Mouse (Mus musculus) heart, postnatal 25 days (tissue): Measurements from ENCODE around the gene Serhl. TPM values are rescaled to one million over a fixed set of nuclear protein-coding genes. Genes with fewer than 3 reads are reported as not detected.
"Not testable (repeated sequence)": the region's sequence is repeated elsewhere in the genome, so short reads cannot be mapped to it uniquely, and the experiment has no call there.

ENCODE experiments used
- DNase-seq: peaks from one replicate; pipeline ENCODE4 v3.0.0; 2022; ENCODE audit warnings: low spot score
- intact Hi-C: fragments of 180-260 bp; cut with DNase I; formaldehyde crosslinking; loops from one replicate; pipeline ENCODE4 v1.15.1; 2025
- total RNA-seq, 2 experiments: library from RNA; stranded (reverse); gene quantifications; 2 replicates each; pipeline ENCODE4 v1.2.3; 2021

Gene Serhl
- 10 to 100 TPM; 40.5 to 44.8 TPM for total RNA-seq

DNA sequence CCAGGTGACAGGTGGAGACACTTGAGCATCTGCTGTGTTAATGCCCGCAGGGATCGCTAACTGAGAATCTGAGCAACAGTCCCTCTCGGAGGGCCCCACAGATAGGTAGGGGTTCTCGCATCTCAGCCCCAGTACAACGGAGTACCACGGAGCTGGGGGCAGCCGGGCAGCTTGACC, at the start of gene Serhl:
Gene Serhl (plus strand): TSS at position 78 of the 177 bp plus-strand sequence.
- DNase-seq, result no peak
- intact Hi-C loops, result no loop called here

DNA sequence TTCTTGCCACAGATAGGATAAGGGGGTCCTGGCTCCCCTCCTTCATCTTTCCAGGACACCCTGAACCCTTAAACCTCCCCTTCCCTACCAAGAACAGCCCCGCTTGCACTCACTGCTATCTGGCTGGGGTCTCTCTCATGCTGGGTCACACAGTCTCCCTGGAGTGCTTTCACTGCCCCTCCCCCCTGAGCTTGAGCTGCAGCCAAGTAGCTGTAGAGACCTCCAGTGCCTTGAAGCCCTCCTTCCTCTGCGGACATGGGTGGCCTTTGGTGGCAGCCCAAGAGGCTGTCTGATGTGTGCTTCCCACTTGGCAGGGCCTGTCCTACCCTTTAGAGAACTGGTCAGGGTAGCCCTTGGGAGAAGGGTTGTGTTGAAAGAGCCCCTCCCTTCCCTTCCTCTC, 49.1 kb upstream of the Serhl start:
- intact Hi-C loops, result loop anchor here (5.0 kb wide), 2 partner anchors 57 to 167 kb away; no protein-coding TSS in a partner anchor
- no peak for DNase-seq

DNA sequence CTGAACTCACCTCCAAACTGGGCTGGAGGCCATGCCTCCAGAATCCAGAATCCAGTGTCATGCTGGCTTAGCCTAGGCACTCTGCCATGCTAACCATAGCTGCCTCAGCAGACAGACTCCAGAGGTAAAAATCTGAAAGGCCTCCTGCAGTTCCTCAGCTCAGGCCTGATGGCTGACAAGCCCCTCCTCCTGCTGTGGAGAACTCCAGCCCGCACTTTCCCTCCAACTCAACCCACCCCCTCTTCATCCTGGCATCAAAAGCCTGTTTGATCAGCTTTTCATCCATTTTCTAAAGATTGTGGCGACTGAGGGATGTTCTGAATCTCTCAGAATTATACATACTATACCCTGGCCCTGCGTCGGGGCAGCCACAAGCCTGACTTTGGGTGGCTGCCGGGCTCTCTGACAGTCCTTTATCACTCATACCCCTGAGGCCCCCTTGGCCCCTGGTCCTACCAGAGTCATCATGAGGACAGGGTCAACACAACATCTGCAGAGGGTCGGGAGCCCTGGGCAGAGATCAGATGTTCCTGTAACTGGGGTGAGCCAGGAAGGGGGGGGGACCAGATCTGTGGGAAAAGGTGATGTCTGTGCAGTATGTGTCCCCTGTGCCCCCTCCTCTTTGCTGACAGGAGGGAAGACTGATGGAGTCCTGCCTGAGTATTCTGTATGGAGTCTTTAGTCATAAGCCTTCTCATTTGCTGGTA, 46.5 kb upstream of the Serhl start:
- intact Hi-C loops, result loop anchor here (5.0 kb wide), 2 partner anchors 54 to 164 kb away; no protein-coding TSS in a partner anchor
- DNase-seq, result no peak

DNA sequence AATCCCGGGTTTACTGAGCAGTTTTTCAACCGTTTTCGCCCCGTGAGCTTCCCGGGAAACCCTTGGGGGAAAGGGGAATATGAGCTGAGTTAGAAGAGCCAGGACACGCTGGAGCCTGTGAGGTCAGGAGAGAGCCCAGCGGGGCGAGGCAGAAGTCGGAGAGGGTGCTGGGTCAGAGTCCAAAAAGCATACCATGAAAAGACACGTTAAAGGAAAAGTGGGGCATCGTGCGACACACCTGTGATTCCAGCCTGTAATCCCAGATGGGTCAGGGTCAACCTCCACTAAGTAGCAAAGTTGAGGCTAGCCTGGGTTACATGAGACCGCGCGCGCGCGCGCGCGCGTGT, 46.0 kb upstream of the Serhl start:
- intact Hi-C loops, result loop anchor here (5.0 kb wide), 2 partner anchors 54 to 164 kb away; no protein-coding TSS in a partner anchor
- no peak for DNase-seq

DNA sequence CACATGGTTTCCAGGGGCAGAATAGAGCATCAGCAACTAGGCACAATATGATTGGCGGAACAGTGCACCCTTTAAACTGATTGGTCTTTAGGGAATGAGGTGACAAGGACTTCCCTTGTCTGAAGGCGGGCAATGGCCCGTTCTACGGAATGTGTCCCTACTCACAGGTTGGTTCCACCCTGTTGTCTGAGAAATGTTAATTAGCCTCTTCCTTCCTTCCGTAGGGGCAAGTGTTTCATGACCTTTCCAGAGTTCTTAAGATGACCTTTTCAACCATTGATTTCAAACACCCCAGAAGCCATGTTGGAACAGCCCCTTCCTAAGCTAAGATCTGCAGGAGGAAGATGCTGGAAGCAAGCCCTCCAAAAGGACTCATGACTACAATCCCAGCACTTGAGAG, 43.7 kb upstream of the Serhl start:
- DNase-seq, intact Hi-C loops: not testable (repeated sequence)

DNA sequence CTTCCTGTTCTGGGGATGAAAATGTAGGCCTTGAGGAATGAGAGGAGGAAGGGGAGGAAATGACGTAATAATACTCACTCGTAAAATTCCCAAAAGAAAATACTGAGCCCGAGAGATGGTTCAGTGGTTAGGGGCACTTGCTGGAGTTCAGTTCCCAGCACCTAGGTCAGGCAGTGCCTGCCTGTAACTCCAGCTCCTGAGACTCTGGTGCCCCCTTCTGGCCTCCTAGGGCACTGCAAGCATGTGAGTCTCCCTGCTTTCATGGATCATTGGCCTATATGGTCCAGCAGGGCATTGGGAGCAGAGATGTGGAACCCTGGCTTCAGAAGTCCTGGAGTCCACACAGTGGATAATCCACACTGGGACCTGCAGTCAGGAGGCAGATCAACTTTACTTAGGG, 43.0 kb upstream of the Serhl start:
- intact Hi-C loops, result no loop called here
- DNase-seq, result no peak

DNA sequence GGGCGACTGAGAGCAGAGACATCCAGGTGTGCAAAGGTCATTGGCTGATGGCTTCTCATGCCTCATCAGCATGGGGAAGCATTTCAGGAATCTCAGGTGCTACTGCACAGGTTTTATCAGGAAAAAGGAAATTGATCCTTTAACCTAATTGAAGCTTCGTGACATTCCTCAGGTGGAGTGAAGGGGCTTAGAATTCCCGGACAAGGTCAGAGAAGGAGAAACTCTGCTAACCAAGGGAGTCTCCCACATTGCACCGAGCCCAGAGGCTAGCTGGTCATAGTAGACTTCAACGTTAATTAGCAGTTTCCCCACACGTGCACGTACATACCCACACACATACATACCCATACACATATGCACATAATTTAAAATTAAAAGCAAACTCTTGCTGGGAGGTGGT, 42.6 kb upstream of the Serhl start:
- no peak for DNase-seq
- intact Hi-C loops, result no loop called here

DNA sequence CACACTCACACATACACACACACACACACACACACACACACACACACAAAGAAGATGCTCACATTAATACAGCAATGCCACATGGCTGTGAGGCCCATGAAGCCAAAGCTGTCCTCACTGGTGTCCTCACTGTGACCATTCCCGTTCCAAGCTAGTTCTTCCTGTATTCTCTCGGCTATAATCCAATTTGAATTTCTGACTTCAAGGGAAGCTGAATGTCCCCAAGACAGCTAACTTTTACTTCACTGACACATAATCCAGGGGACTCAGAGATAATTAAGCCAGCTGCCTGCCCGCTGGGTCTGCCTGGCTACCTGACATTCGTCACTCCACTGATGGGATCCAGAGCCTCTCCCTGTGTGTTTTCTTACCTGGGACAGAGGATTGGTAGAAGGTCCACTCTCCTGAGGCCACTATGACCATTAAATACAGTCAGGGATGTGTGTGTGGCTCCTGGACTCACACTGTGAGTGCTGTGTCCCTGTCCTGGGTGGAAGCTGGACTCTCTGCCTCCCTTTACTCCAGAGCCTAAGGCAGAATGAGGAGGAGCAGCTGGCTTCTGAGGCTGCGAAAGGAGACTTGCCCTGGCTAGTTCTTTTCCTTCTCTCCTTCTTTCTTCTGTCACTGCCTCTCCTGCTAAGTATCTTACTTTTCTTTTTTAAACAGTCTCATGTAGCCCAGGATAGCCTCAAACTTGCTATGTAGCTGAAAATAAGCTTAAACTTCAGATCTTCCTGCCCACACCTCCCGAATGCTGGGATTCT, 36.8 kb upstream of the Serhl start:
- DNase-seq, result no peak
- intact Hi-C loops, result no loop called here

DNA sequence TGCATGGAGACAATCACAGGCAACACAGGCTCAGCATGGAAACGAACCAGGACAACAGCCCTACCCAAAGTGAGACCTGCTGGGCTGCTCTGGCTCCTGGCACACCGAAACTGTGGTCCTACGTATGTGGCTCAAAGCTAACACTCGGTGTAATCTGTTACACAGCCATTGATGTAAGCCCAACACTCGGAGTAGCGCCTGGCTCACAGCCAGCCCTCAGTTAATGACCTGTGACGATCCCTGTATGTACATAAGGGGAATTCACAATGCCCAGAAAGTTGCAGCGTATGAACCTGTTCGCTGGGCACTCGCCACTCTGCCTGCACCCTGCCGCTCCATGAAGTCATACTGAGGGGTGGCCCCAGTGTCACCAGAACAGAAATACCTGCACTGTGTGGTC, 36.0 kb upstream of the Serhl start:
- intact Hi-C loops, result no loop called here
- no peak for DNase-seq

DNA sequence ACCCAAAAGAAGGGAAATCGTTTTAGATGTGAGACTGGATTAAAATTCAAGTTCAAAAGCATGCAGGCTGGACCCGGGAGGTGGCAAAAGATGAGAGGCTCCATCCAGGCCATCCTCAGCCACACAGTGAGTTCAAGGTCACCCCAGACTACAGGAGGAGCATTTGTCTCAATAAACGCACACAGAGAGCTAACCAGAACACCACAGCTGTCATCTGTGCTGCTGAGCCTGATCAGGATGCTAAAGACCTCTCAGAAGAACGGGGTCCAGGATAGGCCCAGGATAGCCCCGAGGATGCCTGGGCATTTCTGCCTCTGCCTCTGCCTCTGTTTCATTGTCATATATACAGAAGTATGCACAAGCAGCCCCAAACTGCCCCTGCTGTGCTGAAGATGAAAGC, 33.7 kb upstream of the Serhl start:
- no peak for DNase-seq
- intact Hi-C loops, result no loop called here

DNA sequence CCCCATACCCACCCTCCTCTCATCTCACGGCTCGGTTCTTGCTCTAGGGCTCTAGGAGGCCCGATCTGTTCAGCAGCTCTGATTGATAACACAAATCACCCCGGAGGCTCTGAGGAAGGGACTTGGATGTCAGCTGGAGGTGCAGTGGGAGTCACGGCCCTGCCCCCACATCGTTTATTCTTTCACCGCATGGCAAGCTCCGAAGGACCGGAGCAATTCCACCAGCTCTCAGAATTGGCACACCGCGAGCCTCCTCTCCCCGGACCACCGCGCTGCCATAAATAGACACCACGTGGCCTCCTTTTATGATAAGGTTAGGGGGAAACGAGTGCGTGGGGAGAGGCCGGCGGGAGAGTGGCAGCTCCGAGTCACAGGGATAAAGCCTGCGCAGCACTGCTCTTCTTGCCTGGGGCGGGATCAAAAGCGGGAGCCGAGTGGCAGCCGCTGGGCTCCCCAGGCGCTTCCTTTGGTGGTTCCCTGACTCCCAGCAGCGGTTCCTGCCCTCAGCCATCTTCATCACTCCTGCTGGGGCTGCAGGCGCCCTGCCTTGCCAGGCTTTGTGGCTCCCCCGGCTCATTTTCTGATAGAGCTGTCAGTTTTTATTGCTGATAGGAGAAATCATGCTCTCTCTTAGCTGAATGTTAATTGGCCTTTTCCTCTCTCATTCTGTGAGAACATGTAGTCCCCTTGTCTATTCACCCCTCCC, 32.8 kb upstream of the Serhl start:
- intact Hi-C loops, result no loop called here
- DNase-seq, result no peak

DNA sequence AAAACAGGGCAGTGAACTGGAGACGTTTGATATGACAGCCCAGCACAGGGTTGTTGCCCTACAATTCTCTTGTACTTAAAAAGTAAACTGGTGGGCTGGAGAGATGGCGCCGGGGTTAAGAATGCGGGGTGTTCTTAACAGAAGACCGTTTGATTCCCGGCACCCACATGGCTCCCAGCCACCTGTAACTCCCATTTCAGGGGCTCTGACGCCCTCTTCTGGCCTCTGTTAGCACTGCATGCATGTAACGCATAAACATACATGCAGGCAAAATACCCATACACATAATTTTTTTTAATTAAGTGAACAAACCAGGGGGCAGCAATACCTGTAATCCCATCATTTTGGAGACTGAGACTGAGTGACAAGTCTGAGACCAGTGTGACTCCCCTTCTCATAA, 31.8 kb upstream of the Serhl start:
- no peak for DNase-seq
- intact Hi-C loops, result no loop called here

DNA sequence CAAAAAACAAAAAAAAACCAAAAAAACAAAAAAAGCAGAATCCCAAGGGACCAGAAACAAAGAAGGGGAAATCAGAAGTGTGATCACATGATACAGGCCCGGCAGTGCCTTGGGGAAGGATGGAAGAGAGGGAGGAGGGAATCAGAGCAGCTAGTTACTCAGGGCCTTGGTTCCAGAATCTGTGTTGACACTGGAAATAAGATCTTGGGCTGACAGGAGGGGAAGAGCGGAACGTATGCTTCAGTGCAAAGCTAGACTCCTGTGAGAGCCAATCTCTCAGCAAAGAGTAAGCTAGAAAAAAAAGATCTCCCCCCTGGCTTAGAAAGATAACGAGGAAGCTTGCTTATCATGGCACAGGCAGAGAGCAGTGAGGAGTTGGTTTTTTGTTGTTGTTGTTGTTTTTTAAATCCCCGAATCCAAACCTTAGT, 30.1 kb upstream of the Serhl start:
- intact Hi-C loops, result no loop called here

DNA sequence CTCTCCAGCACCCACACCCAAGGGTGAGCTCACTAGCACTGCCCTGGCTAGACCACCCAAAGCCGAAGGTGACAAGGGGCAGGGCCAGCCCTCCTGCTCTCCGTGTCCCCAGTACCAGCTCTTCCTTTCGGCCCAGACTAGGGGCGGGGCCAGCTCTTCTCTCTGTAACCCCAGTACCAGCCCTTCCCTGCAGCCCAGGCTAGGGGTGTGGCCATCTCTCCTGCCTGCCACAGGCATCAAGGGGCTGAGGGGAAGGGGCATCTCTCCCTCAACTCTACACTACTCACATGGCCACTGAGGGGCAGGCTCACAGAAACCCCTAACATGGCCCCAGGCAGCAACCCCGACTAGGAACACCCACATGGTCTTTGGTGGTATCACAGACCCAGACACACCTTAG, 27.6 kb upstream of the Serhl start:
- DNase-seq, result no peak
- intact Hi-C loops, result no loop called here

More for the DNA sequence above, 30.1 kb upstream of the Serhl start:
- no peak for DNase-seq

DNA sequence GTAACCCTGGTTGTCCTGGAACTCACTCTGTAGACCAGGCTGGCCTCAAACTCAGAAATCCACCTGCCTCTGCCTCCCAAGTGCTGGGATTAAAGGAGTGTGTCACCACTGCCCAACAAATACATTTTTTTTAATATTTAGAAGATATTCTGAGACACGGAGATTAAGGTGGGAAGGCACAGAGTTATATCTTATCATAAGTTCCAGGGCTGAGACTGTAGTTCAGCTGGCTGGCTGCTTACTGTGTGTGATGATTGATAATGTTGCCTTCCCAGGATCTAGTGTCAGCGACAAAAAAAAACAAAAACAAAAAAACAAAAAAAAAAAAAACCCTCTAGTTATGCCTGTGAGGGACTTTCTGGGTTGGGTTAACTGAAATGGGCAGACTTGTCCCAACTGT, 26.7 kb upstream of the Serhl start:
- intact Hi-C loops, DNase-seq: not testable (repeated sequence)

DNA sequence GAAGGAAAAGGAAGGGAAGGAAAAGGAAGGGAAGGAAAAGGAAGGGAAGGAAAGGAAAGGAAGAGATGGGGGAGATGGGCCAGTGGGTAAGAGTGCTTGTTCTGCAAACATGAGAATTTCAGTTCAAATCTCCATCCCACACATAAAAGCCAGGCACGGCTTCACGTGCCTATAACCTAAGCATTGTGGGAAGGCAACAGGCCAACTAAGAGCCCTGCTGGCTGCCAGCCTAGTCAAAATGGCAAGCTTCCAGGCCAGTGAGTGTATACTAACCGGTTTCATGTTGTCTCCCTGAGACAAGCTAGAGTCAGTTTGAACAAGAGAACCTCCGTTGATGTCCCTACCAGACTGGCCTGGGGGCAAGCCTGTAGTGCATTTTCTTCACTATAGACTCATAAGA, 23.8 kb upstream of the Serhl start:
- no peak for DNase-seq
- intact Hi-C loops, result no loop called here

DNA sequence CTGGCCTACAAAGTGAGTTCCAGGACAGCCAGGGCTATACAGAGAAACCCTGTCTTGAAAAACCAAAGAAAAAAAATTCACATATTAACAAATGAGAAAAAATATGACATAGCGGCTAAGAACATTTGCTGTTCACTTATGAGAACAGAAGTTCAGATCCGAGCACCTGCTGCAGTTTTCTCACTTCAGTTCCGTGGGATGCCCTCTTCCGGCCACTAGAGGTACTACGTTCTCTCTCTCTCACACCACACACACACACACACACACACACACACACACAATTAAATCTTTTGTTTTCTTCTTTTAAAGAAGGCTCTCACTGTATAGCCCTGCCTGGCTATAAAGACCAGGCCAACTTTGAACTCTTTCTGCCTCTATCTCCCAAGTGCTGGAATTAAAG, 21.0 kb upstream of the Serhl start:
- DNase-seq, result no peak
- intact Hi-C loops, result no loop called here

DNA sequence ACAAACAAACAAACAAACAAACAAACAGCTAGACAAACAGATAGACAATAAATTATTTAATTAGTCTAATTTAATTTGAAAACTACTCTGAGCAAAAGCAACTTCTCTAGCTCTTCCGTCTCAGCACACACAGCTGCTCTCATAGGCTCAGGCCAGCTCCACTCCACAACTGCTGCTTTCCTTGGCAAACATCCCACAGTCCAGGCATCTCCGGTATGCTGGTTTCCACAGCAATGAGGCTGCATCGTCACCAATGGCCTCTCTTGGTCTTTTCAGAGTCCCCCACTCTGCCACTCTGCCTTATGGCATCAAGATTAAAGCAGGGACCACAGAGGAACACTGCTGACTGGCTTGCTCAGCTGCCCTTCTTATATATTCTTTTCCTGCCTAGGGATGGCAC, 18.4 kb upstream of the Serhl start:
- DNase-seq, result peak; percentile 12
- intact Hi-C loops, result no loop called here

DNA sequence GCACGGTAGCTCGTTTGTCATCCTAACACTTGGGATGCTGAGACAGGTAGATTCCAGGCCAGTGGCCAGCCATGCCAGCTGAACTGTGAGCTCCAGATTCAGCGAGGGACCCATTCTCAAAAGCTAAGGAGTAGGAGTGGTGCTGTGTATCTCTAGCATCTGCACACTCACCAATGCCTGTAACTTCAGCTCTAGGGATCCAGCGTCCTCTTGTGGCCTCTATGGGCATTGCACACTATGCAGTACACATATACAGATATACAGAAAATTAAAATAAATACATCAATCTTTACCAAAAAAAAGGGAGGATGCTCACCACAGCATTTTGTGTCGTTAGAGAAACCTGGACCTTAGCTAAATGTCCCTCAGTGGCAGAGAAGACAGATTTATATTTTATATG, 17.6 kb upstream of the Serhl start:
- DNase-seq, result no peak
- intact Hi-C loops, result no loop called here

DNA sequence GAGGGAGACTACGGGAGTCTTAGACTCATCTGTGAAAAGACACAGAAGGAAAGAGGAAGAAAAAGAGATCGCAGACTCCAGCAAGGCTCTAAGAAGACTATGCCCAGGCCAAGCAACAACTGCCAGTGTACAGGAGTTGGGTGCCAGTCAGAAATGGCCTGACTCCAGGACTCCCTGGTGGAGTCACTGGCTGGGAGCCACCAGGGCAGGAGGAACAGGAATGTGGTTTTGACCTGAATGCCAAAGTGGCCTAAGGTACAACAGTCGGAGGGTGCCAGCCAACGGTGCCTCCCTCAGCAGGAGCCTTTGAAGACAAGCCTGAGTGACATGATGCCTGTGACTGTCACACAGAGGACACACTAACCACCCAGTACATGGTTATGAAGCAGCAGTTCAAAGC, 15.1 kb upstream of the Serhl start:
- intact Hi-C loops, result no loop called here
- no peak for DNase-seq
